Mouse (Mus musculus): ENCODE measurements around the gene Zfp646. TPM values are rescaled to one million over a fixed set of nuclear protein-coding genes. Genes with fewer than 3 reads are reported as not detected.
"Not testable (repeated sequence)": the region's sequence is repeated elsewhere in the genome, so short reads cannot be mapped to it uniquely, and the experiment has no call there.

The Zfp646 gene
- polyA plus RNA-seq, 1 experiment = 27.2 TPM

DNA sequence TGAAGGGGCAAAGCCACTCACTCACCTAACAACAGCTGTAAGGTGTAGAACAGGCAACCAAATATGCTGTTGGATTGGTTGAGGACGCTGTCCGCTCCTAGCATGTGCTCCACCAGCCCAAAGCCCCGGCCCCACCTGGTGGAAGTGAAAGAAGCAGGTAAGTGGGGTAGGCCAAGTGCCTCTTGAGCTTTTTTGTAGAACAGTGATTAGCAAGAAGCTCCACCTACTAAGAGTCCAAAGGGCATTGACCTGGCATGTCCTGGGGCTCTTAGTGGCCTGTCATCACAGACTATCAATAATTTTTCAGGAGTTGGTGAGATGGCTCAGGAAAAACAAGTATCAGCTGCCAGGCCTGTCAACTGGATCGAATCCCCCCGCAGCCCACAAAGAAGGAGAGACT is 18.5 kb downstream of the Zfp646 start:
- DNase-seq (ENCODE audit: low read depth in 1 of 2, low spot score in 2 of 2) = no peak
- 76% methylated on average over 5 of the region's 5 CpGs for WGBS
- H3K27me3 ChIP-seq (ENCODE audit: control insufficient read depth, insufficient read depth, low read length) = no peaks in the 10 kb centered on the region
- H3K4me3 ChIP-seq (ENCODE audit: extremely low read depth, insufficient read depth, insufficient read length) = no peak overlapping the region
- no peak for TF ChIP-seq POLR2A (IDR thresholded peaks at IDR 0.05; ENCODE audit: low read depth, low read length)
- TF ChIP-seq CTCF (IDR thresholded peaks at IDR 0.05; ENCODE audit: extremely low read depth, insufficient read depth, insufficient read length, insufficient replicate concordance) = no peak
- H3K36me3 ChIP-seq (ENCODE audit: control insufficient read depth, insufficient read depth, low read length) = no peaks in the 10 kb centered on the region; the same call in 1 of the 2 replicates
- H3K27ac ChIP-seq (ENCODE audit: insufficient read depth, low read length) = no peak overlapping the region
- peaks cover 2% of the 10 kb centered on the region; the same call in 1 of the 2 replicates for H3K4me1 ChIP-seq (ENCODE audit: control insufficient read depth, insufficient read depth, insufficient read length)

DNA sequence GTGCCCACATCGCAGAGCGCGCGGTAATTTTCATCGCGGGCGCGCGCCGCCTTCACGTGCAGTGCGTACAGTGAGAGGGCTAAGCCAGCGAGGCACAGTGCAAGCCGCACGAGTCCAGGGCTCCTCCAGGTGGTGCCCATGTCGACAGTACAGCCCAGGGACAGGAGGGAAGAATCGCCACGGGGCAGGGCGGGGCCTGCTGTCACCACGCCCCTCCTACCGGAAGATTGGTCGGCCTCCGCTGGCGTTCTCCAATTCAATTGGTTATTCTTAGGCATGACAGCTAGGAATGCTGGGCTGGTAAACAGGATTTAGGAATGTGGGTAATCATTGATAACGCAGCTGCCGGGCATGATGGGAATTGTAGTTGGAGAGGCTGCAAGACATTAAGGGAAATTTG is 19.4 kb downstream of the Zfp646 start, which contains the start of the genes Gm21974 and Vkorc1:
Gene Gm21974, minus strand, starts transcription at position 13 of the 400 bp plus-strand sequence.
Gene Vkorc1, minus strand, starts transcription at position 176 of the 400 bp plus-strand sequence.
- 0 out of 2 replicates have a peak, but pooled peaks have one; percentile 11 for TF ChIP-seq CTCF (IDR thresholded peaks at IDR 0.05; ENCODE audit: extremely low read depth, insufficient read depth, insufficient read length, insufficient replicate concordance)
- TF ChIP-seq POLR2A (IDR thresholded peaks at IDR 0.05; ENCODE audit: low read depth, low read length) = no peak
- under 1% methylated on average over 26 of the region's 26 CpGs for WGBS
- Histone ChIP-seq H3K4me3 (ENCODE audit: extremely low read depth, insufficient read depth, insufficient read length) (peak within 1 kb of the TSS; percentile 57), H3K27ac (ENCODE audit: insufficient read depth, low read length) (peak within 1 kb of the TSS; percentile 30), H3K27me3 (ENCODE audit: control insufficient read depth, insufficient read depth, low read length) (no peaks in the 10 kb centered on the region), H3K4me1 (ENCODE audit: control insufficient read depth, insufficient read depth, insufficient read length) (peaks cover 2% of the 10 kb centered on the region; the same call in 1 of the 2 replicates), H3K36me3 (ENCODE audit: control insufficient read depth, insufficient read depth, low read length) (no peaks in the 10 kb centered on the region; the same call in 1 of the 2 replicates)
- DNase-seq (ENCODE audit: low read depth in 1 of 2, low spot score in 2 of 2) = peak; percentile 64 to 87

DNA sequence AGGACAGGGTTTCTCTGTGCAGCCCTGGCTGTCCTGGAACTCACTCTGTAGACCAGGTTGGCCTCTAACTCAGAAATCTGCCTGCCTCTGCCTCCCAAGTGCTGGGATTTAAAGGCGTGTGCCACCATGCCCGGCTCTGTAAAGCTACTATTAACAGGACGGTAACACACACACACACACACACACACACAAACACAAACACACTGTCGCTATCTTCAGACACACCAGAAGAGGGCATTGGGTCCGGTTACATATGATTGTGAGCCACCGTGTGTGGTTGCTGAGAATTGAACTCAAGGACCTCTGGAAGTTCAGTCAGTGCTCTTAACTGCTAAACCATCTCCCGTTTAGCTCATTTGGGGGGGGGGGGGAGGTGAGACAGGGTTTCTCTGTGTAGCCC is 19.9 kb downstream of the Zfp646 start:
- WGBS = 59% methylated on average over 7 of the region's 7 CpGs
- DNase-seq (ENCODE audit: low read depth in 1 of 2, low spot score in 2 of 2); H3K36me3 ChIP-seq (ENCODE audit: control insufficient read depth, insufficient read depth, low read length); H3K4me1 ChIP-seq (ENCODE audit: control insufficient read depth, insufficient read depth, insufficient read length); H3K27me3 ChIP-seq (ENCODE audit: control insufficient read depth, insufficient read depth, low read length); H3K27ac ChIP-seq (ENCODE audit: insufficient read depth, low read length): not testable (repeated sequence)
- peak overlapping the region; percentile 57 for H3K4me3 ChIP-seq (ENCODE audit: extremely low read depth, insufficient read depth, insufficient read length)

DNA sequence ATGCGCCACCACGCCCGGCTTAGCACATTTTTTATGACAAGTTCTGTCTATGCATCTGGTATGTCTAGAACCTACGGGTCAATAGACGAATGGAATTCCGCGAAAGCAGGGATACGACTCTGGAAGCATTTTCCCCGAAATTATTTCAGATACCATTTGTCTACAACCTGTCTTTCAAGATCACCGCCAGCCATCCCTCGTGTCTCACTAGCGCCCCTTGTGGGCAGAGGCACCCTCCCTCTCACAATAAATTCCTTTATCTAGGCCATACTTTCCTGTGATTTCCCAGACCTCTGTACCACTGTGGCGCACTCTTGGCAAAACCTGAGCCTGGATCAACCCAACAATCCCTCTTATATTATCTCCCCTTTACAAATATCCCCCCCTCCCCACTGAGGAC is 20.4 kb downstream of the Zfp646 start:
- no peaks in the 10 kb centered on the region for H3K27me3 ChIP-seq (ENCODE audit: control insufficient read depth, insufficient read depth, low read length)
- no peak overlapping the region for H3K27ac ChIP-seq (ENCODE audit: insufficient read depth, low read length)
- peaks cover 2% of the 10 kb centered on the region; the same call in 1 of the 2 replicates for H3K4me1 ChIP-seq (ENCODE audit: control insufficient read depth, insufficient read depth, insufficient read length)
- no peak overlapping the region for H3K4me3 ChIP-seq (ENCODE audit: extremely low read depth, insufficient read depth, insufficient read length)
- H3K36me3 ChIP-seq (ENCODE audit: control insufficient read depth, insufficient read depth, low read length) = no peaks in the 10 kb centered on the region
- peak in 1 of 2 experiments; percentile 68 for DNase-seq (ENCODE audit: low read depth in 1 of 2, low spot score in 2 of 2)
- WGBS = 62% methylated on average over 13 of the region's 13 CpGs
- peak; percentile 66; the same call in 1 of the 2 replicates for TF ChIP-seq CTCF (IDR thresholded peaks at IDR 0.05; ENCODE audit: extremely low read depth, insufficient read depth, insufficient read length, insufficient replicate concordance)
- no peak for TF ChIP-seq POLR2A (IDR thresholded peaks at IDR 0.05; ENCODE audit: low read depth, low read length)

DNA sequence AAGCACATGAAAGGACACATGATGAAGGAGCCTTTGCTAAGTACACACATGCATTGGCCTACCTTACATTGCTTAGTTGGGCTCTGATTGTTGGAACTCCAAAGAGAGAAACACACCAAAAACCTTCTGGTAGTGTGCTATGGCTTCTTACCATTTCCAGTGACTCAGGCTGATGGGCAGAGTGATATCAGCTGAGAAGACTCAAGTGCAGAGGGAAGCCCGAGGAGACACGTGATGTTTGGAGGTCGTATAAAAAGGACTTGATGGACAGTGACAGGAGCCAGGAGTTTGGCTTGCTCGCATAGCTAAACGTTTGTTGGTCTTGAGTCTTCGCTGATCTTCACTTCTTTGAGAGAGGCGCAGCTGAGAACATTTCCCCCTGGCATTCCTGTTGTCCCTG is 21.5 kb downstream of the Zfp646 start:
- Histone ChIP-seq H3K27ac (ENCODE audit: insufficient read depth, low read length) (no peak overlapping the region), H3K36me3 (ENCODE audit: control insufficient read depth, insufficient read depth, low read length) (no peaks in the 10 kb centered on the region), H3K4me1 (ENCODE audit: control insufficient read depth, insufficient read depth, insufficient read length) (peaks cover 2% of the 10 kb centered on the region; the same call in 1 of the 2 replicates), H3K4me3 (ENCODE audit: extremely low read depth, insufficient read depth, insufficient read length) (no peak overlapping the region), H3K27me3 (ENCODE audit: control insufficient read depth, insufficient read depth, low read length) (no peaks in the 10 kb centered on the region)
- no peak for DNase-seq (ENCODE audit: low read depth in 1 of 2, low spot score in 2 of 2)
- 93% methylated on average over 7 of the region's 7 CpGs for WGBS
- TF ChIP-seq POLR2A (IDR thresholded peaks at IDR 0.05; ENCODE audit: low read depth, low read length) (no peak), CTCF (IDR thresholded peaks at IDR 0.05; ENCODE audit: extremely low read depth, insufficient read depth, insufficient read length, insufficient replicate concordance) (no peak)

DNA sequence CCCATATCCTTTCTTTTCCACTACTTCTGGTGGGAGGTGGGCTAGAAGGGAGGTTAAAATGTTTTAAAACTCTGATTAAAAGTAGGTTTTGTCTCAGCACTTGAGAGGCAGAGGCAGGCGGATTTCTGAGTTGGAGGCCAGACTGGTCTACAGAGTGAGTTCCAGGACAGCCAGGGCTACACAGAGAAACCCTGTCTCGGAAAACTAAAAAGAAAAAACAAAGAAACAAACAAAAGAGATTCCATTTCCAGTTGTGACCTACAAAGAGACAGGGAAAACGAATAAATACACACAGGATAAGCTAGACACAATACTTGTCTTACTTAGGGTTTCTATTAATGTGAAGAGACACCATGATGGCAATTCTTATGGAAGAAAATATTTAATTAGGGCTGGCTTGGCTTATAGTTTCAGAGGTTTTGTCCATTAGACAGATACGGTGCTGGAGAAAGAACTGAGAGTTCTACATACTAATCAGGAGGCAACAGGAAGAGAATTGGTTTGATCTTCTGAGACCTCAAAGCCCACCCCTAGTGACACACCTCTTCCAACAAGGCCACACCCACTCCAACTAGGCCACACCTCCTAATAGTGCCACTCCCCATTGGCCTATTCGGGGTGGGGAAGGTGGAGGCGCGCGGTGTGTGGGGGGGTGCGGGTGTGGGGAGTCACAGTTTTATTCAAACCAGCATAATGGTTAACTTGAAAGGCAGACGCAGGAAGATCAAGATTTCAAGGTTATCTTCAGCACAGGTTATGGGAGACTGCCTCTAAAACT is 22.3 kb downstream of the Zfp646 start:
- Histone ChIP-seq H3K27me3 (ENCODE audit: control insufficient read depth, insufficient read depth, low read length) (no peaks in the 10 kb centered on the region), H3K27ac (ENCODE audit: insufficient read depth, low read length) (no peak overlapping the region), H3K36me3 (ENCODE audit: control insufficient read depth, insufficient read depth, low read length) (no peaks in the 10 kb centered on the region), H3K4me3 (ENCODE audit: extremely low read depth, insufficient read depth, insufficient read length) (no peak overlapping the region), H3K4me1 (ENCODE audit: control insufficient read depth, insufficient read depth, insufficient read length) (peaks cover 2% of the 10 kb centered on the region; the same call in 1 of the 2 replicates)
- no peak for DNase-seq (ENCODE audit: low read depth in 1 of 2, low spot score in 2 of 2)
- TF ChIP-seq CTCF (IDR thresholded peaks at IDR 0.05; ENCODE audit: extremely low read depth, insufficient read depth, insufficient read length, insufficient replicate concordance) = no peak
- TF ChIP-seq POLR2A (IDR thresholded peaks at IDR 0.05; ENCODE audit: low read depth, low read length) = no peak
- 57% methylated on average over 10 of the region's 10 CpGs for WGBS

DNA sequence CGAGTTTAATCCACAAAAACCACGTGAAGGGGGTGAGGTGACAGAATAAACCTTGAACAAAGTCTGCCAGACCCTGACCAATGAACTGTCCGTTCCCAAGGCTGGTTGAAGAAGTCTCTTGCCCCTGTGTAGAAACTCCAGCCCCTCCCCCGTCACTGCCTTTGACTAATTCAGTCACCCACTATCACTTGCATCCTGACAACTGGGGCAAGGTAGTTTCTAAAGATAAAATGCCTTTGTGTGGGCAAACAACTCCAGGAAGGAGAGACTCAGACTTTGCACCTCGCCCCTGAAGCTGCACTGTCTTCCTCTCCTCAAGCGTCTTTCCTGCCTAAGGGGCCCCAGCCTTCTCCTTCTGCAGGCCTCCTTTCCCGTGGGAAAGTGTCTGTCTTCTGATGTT is 24.0 kb downstream of the Zfp646 start:
- no peak for DNase-seq (ENCODE audit: low read depth in 1 of 2, low spot score in 2 of 2)
- no peak overlapping the region for H3K27ac ChIP-seq (ENCODE audit: insufficient read depth, low read length)
- 34% methylated on average over 7 of the region's 7 CpGs for WGBS

More for the DNA sequence above, 24.0 kb downstream of the Zfp646 start:
- no peak for TF ChIP-seq POLR2A (IDR thresholded peaks at IDR 0.05; ENCODE audit: low read depth, low read length)
- TF ChIP-seq CTCF (IDR thresholded peaks at IDR 0.05; ENCODE audit: extremely low read depth, insufficient read depth, insufficient read length, insufficient replicate concordance) = no peak
- Histone ChIP-seq H3K36me3 (ENCODE audit: control insufficient read depth, insufficient read depth, low read length) (no peaks in the 10 kb centered on the region), H3K27me3 (ENCODE audit: control insufficient read depth, insufficient read depth, low read length) (no peaks in the 10 kb centered on the region), H3K4me1 (ENCODE audit: control insufficient read depth, insufficient read depth, insufficient read length) (peaks cover 2% of the 10 kb centered on the region; the same call in 1 of the 2 replicates), H3K4me3 (ENCODE audit: extremely low read depth, insufficient read depth, insufficient read length) (no peak overlapping the region)

Measured in spleen, adult 2 months (tissue).